Mouse (Mus musculus) forebrain, postnatal 0 days (tissue): ENCODE results near the gene Col4a1. TPM values are rescaled to one million over a fixed set of nuclear protein-coding genes. Genes with fewer than 3 reads are reported as not detected.

Experiments
- ATAC-seq: fragments of 200-750 bp; cut with Nextera tagmentation; 2 replicates; pipeline ENCODE4 v1.8.0; 2017; ENCODE audit warnings: mild to moderate bottlenecking, moderate library complexity
- DNase-seq: peaks from one replicate; pipeline ENCODE4 v3.0.0-alpha.2; 2015
- H3K27ac ChIP-seq: fragments of 300-500 bp; sonication (generic); 2 replicates; pipeline ENCODE4 v1.5.1; 2014; ENCODE audit warnings: low read depth, mild to moderate bottlenecking, antibody characterized with exemption, low read length, moderate library complexity, mixed read lengths
- H3K27me3 ChIP-seq: fragments of 300-500 bp; sonication (generic); 2 replicates; pipeline ENCODE4 v1.6.1; 2014; ENCODE audit warnings: mild to moderate bottlenecking, low read length, mixed read lengths; ENCODE audit not compliant: insufficient read depth
- H3K36me3 ChIP-seq: fragments of 300-500 bp; sonication (generic); 2 replicates; pipeline ENCODE4 v1.6.1; 2014; ENCODE audit warnings: mild to moderate bottlenecking, moderate library complexity; ENCODE audit not compliant: insufficient read depth
- H3K4me1 ChIP-seq: fragments of 300-500 bp; sonication (generic); 2 replicates; pipeline ENCODE4 v1.6.1; 2014; ENCODE audit warnings: antibody characterized with exemption; ENCODE audit not compliant: insufficient read depth
- H3K4me2 ChIP-seq: fragments of 300-500 bp; sonication (generic); 2 replicates; pipeline ENCODE4 v1.6.1; 2014; ENCODE audit warnings: low read depth, mild to moderate bottlenecking, moderate library complexity
- H3K4me3 ChIP-seq: fragments of 300-500 bp; sonication (generic); 2 replicates; pipeline ENCODE4 v1.5.1; 2014; ENCODE audit warnings: low read depth, low read length, mixed read lengths
- H3K9ac ChIP-seq: fragments of 300-500 bp; sonication (generic); 2 replicates; pipeline ENCODE4 v1.6.1; 2014; ENCODE audit warnings: mild to moderate bottlenecking
- H3K9me3 ChIP-seq: fragments of 300-500 bp; sonication (generic); 2 replicates; pipeline ENCODE4 v1.6.1; 2016; ENCODE audit warnings: low read length
- CTCF ChIP-seq: sonication (generic); IDR thresholded peaks from 2 replicates; pipeline ENCODE4 v1.5.1; 2016; ENCODE audit warnings: antibody characterized with exemption, control low read depth, low read depth
- WGBS: fragments of 180-500 bp; shearing (Covaris S2); extraction: QIAGEN DNeasy Blood & Tissue Kit; methylation state at CpG from one replicate; pipeline ENCODE4 v1.1.7; 2014; 5-methylcytosine and 5-hydroxymethylcytosine counted together
- polyA plus RNA-seq: library from polyadenylated mRNA; unstranded; fragments of >200 nt; fragmentation: Nextera tagmentation; extraction: Ambion mirVana; gene quantifications from 2 replicates; pipeline ENCODE4 v1.2.1, GENCODE M21; 2015
- total RNA-seq: library from RNA; depleted of rRNA; stranded (reverse); fragments of >200 nt; gene quantifications from 2 replicates; pipeline ENCODE4 v1.2.3, GENCODE M21; 2014

The Col4a1 gene
- total and polyA plus RNA-seq, 2 experiments from 2014 or later: 45.1 to 217 TPM

- no peak overlapping the region for H3K4me3 ChIP-seq
- H3K9ac ChIP-seq: no peak overlapping the region
- H3K36me3 ChIP-seq: no peaks in the 10 kb centered on the region
- ATAC-seq: no peak
- TF ChIP-seq CTCF: no peak
- H3K4me1 ChIP-seq: 0 out of 2 replicates have a peak, but pooled peaks cover 5% of the 10 kb centered on the region
- no peaks in the 10 kb centered on the region for H3K27me3 ChIP-seq
- H3K9me3 ChIP-seq: no peaks in the 10 kb centered on the region
- H3K27ac ChIP-seq: no peak overlapping the region
- WGBS: 73% methylated on average over 7 of the region's 7 CpGs
- no peak for DNase-seq
- no peak overlapping the region for H3K4me2 ChIP-seq
These were observed 60.3 kb downstream of the Col4a1 start for GRCm38 (mm10) chr8:11252235-11252774.

DNA sequence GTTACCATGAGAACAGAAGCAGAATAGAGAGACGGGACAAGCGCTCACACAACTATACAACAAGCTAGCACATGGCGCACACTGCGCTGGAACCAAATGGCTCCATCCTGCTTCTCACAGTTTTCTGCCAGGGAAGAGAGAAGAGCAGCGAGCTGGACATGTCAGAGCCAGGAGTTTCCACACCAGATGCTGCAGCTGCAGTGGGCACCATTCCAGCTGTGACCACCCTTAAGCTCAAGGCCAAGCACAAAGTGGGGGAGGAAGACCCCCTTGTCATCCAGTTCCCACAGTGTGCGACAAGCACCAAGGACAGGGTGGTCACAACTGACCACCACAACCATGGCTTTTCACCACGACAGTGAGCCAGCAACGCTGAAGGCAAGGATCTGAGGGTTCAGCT is 62.5 kb downstream of the Col4a1 start:
- WGBS: 73% methylated on average over 8 of the region's 8 CpGs
- H3K9ac ChIP-seq: no peak overlapping the region
- H3K4me1 ChIP-seq: 0 out of 2 replicates have a peak, but pooled peaks cover 5% of the 10 kb centered on the region
- no peaks in the 10 kb centered on the region for H3K36me3 ChIP-seq
- H3K9me3 ChIP-seq: no peaks in the 10 kb centered on the region
- TF ChIP-seq CTCF: no peak
- ATAC-seq (0 out of 2 replicates have a peak, but pooled peaks have one; percentile 42), DNase-seq (no peak)
- H3K4me3 ChIP-seq: no peak overlapping the region
- no peaks in the 10 kb centered on the region for H3K27me3 ChIP-seq
- H3K4me2 ChIP-seq: no peak overlapping the region
- H3K27ac ChIP-seq: no peak overlapping the region

- Histone ChIP-seq H3K4me3 (no peak overlapping the region), H3K9me3 (no peaks in the 10 kb centered on the region), H3K4me1 (0 out of 2 replicates have a peak, but pooled peaks cover 5% of the 10 kb centered on the region), H3K27ac (no peak overlapping the region), H3K4me2 (no peak overlapping the region), H3K27me3 (no peaks in the 10 kb centered on the region), H3K36me3 (no peaks in the 10 kb centered on the region), H3K9ac (no peak overlapping the region)
- TF ChIP-seq CTCF: no peak
- DNase-seq: no peak
- ATAC-seq: no peak
- WGBS: 61% methylated on average over 7 of the region's 7 CpGs
These were observed 63.0 kb downstream of the Col4a1 start for GRCm38 (mm10) chr8:11249541-11250058.

- Histone ChIP-seq H3K4me1 (0 out of 2 replicates have a peak, but pooled peaks cover 5% of the 10 kb centered on the region), H3K27me3 (no peaks in the 10 kb centered on the region), H3K4me3 (no peak overlapping the region), H3K9me3 (no peaks in the 10 kb centered on the region), H3K4me2 (no peak overlapping the region), H3K9ac (no peak overlapping the region), H3K36me3 (0 out of 2 replicates have a peak, but pooled peaks cover 3% of the 10 kb centered on the region), H3K27ac (0 out of 2 replicates have a peak overlapping the region, but pooled peaks have one; percentile 15)
- 48% methylated on average over 7 of the region's 7 CpGs for WGBS
- DNase-seq (no peak), ATAC-seq (no peak)
- TF ChIP-seq CTCF: no peak
These were observed 63.9 kb downstream of the Col4a1 start for GRCm38 (mm10) chr8:11248712-11249111.

DNA sequence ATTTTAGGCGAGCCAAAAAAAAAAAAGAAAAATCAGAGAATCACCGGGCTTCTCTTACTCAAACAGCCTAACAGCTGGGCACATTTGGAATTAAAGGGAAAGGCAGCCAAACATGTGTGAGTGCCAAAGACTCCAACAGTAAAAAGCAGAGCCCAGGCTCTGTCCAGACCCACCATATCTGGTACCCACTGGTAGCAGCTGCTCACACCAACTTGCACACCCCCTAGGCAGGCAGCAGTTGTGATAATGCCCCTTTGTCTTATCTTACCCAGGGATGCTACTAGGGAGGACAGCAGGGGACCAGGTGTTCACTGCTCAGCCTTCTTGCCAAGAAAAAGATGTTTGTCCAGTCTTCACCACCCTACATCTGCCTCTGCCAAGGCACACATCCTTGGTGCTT is 71.1 kb downstream of the Col4a1 start:
- no peak overlapping the region for H3K4me2 ChIP-seq
- ATAC-seq (peak; percentile 16; the same call in 1 of the 2 replicates), DNase-seq (no peak)
- no peak for TF ChIP-seq CTCF
- no peaks in the 10 kb centered on the region for H3K9me3 ChIP-seq
- no peak overlapping the region for H3K27ac ChIP-seq
- H3K4me3 ChIP-seq: no peak overlapping the region
- 43% methylated on average over 2 of the region's 2 CpGs for WGBS
- no peaks in the 10 kb centered on the region for H3K27me3 ChIP-seq
- peaks cover 12% of the 10 kb centered on the region; the same call in 1 of the 2 replicates for H3K36me3 ChIP-seq
- H3K9ac ChIP-seq: no peak overlapping the region
- no peaks in the 10 kb centered on the region for H3K4me1 ChIP-seq

GRCm38 (mm10) chr8:11234879-11235210 is 77.8 kb downstream of the Col4a1 start:
- H3K9me3 ChIP-seq: no peaks in the 10 kb centered on the region
- 0 out of 2 replicates have a peak, but pooled peaks cover 5% of the 10 kb centered on the region for H3K36me3 ChIP-seq
- no peak overlapping the region for H3K27ac ChIP-seq
- H3K9ac ChIP-seq: no peak overlapping the region
- DNase-seq (no peak), ATAC-seq (no peak)
- H3K4me3 ChIP-seq: no peak overlapping the region
- no peaks in the 10 kb centered on the region for H3K27me3 ChIP-seq
- H3K4me2 ChIP-seq: no peak overlapping the region
- 76% methylated on average over 6 of the region's 6 CpGs for WGBS
- TF ChIP-seq CTCF: no peak
- H3K4me1 ChIP-seq: no peaks in the 10 kb centered on the region

DNA sequence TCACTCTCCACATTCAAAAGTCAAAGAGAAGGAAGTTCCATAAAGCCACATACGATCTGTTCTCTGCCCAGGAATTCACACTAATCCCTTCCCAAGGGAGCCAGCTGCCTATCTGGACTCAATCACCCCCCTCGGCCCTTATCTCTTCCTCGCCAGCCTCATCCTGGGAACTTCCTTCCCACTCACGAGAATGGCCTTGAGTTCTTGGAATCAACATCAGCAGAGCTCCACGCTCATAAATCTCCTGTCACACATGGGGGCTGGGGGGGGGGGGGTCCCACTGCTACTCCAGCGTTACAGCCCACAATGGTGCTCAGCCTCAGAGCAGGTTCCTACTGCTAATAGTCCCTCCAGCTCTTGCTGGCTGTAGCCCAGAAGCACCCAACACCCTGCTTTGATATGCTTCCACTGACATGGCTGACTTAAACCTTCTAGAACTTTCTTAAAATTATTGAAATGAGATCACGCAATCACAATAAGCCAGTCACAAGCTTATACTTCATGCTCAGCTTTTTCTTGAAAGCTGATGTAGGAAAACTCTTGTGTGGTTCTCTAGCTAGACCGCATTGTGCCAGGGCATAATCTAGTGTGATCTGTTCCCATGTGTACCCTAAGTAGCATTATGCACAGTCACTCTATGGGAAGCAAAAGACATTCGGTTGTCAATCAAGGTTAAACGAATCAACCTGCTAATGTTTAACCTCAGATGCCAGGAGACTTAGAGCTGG is 78.3 kb downstream of the Col4a1 start:
- 0 out of 2 replicates have a peak, but pooled peaks cover 5% of the 10 kb centered on the region for H3K36me3 ChIP-seq
- no peak overlapping the region for H3K27ac ChIP-seq
- ATAC-seq (no peak), DNase-seq (no peak)
- no peak overlapping the region for H3K9ac ChIP-seq
- no peaks in the 10 kb centered on the region for H3K27me3 ChIP-seq
- no peak overlapping the region for H3K4me2 ChIP-seq
- H3K4me3 ChIP-seq: no peak overlapping the region
- no peak for TF ChIP-seq CTCF
- H3K9me3 ChIP-seq: no peaks in the 10 kb centered on the region
- whole genome bisulfite sequencing: 69% methylated on average over 10 of the region's 10 CpGs
- no peaks in the 10 kb centered on the region for H3K4me1 ChIP-seq
